Mouse (Mus musculus) embryo, embryonic 11.5 days (tissue): ENCODE measurements at regions not wholly inside any gene's neighbourhood (a gene's known extent, or its start where the extent isn't known, plus 50 kb on each side); places are given as distances from the start of the nearest gene placed in this dataset.

Source experiments
- DNase-seq: peaks from one replicate; pipeline ENCODE4 v3.0.0-alpha.2; 2012; ENCODE audit warnings: low read depth, low spot score

DNA sequence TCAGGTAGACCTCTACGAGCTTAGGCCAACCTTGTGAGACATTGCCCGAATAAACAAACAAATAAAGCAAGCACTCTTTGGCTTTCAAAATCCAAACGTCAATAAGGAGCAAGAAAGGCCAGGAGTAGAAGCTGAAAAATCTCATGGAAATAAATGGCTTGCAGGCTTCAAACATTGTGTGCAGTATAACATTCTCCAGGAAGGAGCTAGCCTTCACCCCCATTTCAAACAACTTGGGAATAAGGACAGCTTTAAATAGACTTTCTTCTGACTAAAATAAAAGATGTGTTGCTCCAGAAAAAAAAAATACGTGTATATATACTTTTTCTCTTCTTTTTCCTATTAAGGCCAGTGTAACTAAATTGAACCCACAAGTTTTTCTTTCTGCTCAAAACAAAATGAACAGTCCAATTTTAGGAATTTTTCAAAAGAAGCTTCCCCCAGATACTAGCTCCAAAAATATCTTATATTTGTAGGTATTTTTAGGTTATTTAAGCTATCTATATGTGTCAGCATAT lies 196.2 kb upstream of the Arpp21 start:
- DNase-seq = no peak

GRCm38 (mm10) chr9:112429196-112429595 lies 193.5 kb upstream of the Arpp21 start:
- DNase-seq = no peak

GRCm38 (mm10) chr9:112405772-112406315 lies 170.1 kb upstream of the Arpp21 start:
- no peak for DNase-seq

- no peak for DNase-seq
Observed at GRCm38 (mm10) chr9:112370746-112371145, 135.0 kb upstream of the Arpp21 start.

DNA sequence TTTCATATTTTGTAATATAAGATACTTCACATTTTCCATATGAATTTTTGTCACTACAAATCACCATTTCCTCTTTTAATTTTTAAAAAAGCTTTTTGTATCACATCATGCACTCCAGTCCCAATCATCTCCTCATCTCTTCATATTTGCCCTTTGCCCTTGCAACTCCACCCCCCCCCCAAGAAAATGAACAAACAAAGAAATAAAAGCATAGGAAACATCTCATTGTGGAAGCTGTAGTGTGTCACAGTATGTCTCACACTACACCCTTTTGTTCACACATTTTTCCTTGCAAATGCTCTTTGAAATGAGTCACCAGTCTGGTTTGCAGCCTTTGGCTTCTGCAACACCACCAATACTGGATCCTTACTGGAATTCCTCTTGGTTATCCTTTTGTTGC lies 131.6 kb upstream of the Arpp21 start:
- no peak for DNase-seq

GRCm38 (mm10) chr9:112361355-112361754 lies 125.6 kb upstream of the Arpp21 start:
- DNase-seq = no peak

DNA sequence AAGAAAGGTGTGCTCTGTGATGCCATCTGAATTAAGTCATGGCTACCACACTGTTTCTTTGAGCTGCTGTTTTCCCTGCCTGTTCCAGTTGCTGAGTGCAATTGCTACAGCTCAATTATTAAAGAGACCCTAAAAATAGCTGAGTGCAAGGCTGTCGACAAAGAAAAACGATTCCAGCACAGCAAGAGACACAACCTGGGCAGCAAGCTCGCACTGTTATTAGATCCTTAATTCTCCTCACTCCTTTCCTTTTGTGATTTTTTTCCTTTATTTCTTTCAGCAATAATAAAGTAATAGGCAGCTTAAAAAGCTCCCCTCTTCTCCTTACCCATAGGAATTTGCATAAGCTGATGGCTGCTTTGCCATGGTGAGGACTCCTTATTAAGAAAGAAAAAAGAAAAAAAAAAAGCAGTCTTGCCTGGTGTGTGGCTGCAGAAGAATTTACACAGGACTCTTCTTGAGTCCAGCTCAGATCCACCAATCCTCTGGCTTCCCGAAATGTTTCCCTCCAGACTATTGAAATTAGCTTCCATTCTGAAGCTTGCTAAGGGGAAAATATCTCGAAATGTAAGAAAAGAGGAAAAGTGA lies 123.1 kb upstream of the Arpp21 start:
- DNase-seq = no peak

GRCm38 (mm10) chr9:112353196-112353595 lies 117.5 kb upstream of the Arpp21 start:
- DNase-seq = no peak

- no peak for DNase-seq
Observed at GRCm38 (mm10) chr9:112348942-112349341, 113.2 kb upstream of the Arpp21 start.

DNA sequence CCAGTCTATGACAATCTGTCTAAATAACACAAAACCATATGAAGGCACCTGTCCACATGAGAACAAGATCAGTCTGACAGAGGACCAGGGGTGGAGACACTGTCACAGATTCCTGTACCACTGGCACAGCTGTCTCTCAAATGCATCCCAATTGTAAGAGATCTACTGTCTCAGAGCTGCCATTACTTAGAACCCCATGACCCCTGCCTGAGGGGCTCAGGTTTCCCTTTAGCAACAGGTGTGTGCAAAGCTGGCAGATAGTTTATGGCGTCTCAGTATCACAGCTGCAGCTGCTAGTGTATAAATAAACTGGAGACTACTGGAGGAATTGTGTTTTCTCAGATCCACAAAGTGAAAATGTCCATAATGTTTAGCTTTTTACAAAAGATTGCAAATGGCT lies 109.1 kb upstream of the Arpp21 start:
- peak; percentile 9 for DNase-seq

- no peak for DNase-seq
Observed at GRCm38 (mm10) chr9:112340363-112340762, 104.6 kb upstream of the Arpp21 start.

DNA sequence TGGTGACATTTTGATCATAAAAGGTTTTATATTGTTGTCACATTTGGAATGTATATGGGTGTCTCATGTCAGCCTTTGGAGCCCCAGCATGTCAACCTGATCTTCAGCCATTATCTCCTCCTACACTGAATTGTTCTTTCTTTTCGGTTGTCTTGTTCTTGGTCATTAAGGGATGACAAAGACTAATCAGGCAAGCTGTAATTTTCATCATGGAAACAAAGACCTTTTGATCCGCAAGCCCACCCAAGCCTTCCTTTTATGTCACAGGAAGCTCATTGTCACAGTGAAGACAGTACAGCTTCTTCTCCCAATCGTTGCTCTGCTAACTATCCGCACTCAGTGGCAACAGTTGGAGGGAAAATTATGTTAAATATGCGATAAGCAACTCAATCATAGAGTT lies 84.3 kb upstream of the Arpp21 start:
- no peak for DNase-seq

GRCm38 (mm10) chr9:112308950-112309349 lies 73.2 kb upstream of the Arpp21 start:
- DNase-seq = no peak

DNA sequence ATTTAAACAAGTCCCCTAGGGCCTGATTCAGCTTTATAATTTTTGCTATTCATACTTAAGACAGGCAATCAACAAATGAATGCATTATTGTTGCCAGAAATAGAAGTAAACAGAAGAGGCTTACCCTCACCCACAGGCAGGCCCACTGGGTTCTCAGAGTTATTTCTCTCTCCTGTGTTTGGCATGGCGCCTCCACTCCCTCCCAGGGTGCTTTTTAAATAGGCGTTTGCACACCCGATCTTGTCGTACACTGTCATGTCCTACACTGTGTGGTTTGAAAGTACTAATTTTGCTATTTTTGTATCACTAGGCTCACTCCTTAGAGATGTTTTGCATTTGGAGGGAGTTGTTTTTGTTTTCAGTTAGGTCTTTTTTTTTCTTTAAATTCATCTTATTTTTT lies 72.1 kb upstream of the Arpp21 start:
- DNase-seq = no peak

GRCm38 (mm10) chr9:112291875-112292274 lies 56.1 kb upstream of the Arpp21 start:
- DNase-seq = no peak
